Mouse (Mus musculus) gastrocnemius, postnatal 25 days (tissue): Measurements from ENCODE around the gene Shc1. TPM values are rescaled to one million over a fixed set of nuclear protein-coding genes. Genes with fewer than 3 reads are reported as not detected.
"Not testable (repeated sequence)": the region's sequence is repeated elsewhere in the genome, so short reads cannot be mapped to it uniquely, and the experiment has no call there.

Source experiments
- DNase-seq: peaks from one replicate; pipeline ENCODE4 v3.0.0; 2022
- total RNA-seq, 2 experiments: library from RNA; stranded (reverse); gene quantifications; 1 replicate in 1 of 2; 2 replicates in 1 of 2; pipeline ENCODE4 v1.2.3; 2021

Shc1 gene
- total RNA-seq, 2 experiments from 2014 or later, result 21.1 to 23.8 TPM

DNA sequence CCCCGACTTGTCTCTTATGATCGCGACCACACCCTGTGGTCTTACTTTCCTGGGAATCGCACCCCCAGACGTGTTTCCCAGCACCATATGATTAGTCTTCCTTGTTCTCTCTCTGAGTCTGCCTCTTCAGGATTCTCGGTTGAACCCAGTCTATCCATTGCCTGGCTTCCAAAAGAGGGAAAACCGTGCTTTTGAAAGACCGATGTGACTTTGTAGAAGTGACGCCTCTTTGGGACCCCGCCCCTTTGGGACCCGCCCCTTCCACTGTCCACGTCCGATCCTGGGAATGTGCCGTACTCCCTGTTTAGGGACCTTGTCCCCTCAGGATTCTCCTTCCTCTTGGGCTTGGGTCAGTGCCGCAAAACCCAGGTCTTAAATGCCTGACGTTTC, 613 bp downstream of the Shc1 start:
- DNase-seq, result peak; percentile 84

DNA sequence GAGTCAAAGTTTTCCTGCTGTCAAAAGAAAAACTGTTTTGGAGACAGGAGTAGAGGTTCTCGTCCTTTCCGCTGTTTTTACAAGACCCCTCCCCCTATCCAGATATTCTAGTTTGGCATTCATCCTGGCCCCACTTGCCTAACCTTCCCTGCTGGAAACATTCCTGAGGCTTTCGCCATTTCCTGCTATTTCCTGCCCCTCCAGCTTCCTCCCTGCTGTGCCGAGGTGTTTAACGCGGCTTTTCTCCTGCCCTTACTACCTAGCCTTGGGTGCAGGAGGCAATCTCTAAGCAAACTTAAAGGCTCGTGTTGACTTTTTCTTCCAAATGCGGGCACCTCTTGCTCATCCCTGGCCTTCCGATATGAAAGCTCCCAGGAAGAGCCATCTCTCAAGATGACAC, 1.3 kb downstream of the Shc1 start:
- DNase-seq, result peak; percentile 60

DNA sequence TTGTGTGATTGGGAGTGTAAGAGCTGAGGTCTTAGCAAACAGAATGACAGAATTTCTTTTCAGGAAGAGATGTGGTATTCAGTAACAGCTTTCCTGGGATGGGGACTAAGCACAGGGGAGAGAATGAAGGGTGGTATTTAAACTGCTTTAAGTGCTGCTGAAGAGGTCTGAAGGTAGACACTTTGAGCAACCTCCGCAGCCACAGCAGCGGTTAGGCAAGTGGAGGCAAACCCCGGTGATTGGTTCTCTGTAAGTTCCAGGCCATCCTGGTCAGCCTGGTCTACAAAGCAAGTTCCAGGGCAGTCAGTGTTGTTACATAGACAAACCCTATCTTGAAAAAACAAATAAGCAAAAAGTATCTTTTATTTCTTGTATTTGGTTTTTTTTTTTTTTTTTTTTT, 1.7 kb downstream of the Shc1 start:
- DNase-seq, result no peak

DNA sequence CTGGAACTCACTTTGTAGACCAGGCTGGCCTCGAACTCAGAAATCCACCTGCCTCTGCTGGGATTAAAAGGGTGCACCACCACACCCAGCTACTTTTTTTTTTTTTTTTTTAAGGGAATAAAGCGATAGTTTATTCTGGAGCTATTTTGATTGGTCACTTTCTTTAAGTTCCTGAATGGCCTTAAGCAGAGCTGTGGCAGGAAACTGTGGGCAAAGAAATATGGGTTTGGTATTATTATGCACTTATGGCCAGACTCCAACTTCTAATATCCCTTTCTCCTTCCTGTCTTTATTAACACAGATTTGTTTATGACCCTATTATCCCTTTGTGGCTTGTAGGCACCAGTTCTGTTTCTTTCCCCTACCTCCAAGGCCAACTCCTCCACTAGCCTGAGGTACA, 2.2 kb downstream of the Shc1 start:
- no peak for DNase-seq

DNA sequence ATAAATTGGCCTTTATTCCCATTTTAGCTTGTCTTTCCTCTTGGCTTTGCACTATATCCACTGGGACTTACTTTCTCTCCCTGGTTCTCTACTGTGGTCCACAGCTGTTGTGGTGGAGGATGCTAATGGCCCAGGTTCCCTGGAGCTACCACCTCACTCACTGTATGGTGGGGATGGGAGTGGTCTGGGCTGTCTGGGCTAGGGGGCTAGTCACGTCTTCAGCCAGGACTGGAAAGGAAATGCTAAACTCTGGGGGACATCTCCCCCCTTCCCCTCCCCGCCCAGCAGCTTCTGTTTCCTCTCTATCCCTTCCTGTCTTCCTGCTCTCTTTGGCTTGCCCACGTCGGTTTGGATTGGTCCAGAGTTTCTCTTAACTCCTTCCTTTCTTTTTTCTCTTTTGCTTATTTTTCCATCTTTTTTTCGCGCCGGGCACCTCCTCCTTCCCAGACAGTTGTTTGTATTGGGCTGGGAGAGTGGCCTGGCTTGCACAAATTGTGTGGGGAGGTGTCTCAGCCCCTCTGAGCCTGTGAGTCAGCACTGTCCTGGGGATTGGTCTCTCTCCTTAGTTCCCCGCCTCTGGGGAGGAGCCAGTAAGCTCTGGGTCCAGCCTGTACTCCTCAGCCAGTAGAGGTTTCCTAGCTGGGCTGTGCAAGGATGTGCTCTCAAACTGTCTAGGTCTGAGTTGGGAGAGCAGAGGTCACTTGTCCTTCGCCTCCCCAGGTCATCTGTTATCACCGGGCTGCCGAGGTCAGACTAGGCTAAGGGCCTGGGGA, 2.9 kb downstream of the Shc1 start:
- DNase-seq, result peak; percentile 90

DNA sequence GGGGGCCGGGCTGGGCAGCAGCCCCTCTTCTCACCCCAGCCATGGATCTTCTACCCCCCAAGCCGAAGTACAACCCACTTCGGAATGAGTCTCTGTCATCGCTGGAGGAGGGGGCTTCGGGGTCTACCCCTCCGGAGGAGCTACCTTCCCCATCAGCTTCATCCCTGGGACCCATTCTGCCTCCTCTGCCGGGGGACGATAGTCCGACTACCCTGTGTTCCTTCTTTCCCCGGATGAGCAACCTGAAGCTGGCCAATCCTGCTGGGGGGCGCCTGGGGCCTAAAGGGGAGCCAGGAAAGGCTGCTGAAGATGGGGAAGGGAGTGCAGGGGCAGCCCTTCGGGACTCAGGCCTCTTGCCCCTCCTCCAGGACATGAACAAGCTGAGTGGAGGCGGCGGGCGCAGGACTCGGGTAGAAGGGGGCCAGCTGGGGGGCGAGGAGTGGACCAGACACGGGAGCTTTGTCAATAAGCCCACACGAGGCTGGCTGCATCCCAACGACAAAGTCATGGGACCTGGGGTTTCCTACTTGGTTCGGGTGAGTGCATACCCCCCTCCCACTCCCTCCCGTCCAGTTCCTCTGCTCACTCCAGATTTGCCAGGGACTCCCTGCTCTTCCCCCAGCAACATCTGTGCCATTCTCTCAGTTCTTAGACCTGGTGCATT, 3.7 kb downstream of the Shc1 start:
- DNase-seq, result no peak

DNA sequence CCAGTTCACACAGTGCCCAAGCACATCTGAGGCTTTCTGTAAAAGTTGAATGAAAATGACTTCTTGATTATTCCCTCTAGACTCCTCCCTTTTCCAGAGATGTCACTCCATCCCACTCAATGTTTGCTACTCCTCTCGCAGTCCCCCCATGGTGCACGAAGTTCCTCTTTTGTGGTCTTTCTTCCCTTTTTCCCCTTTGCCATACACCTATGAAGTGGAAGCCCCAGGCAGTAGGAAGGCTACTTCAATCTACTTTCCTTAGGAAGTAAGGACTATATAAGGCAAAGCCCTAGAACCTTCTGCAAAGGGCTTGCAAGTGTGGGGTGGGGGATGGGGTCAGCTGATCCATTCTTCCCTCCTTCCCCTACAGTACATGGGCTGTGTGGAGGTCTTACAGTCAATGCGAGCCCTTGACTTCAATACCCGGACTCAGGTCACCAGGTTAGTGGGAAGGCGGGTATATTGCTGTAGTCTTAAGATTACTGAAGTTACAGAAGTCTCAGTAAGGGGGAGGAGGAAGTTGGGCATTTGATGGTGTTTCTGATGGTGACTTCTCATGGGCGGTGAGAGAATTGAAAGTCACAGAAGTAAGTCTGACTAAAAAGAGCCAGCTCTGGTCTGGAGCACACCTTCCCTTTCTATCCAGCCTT, 4.4 kb downstream of the Shc1 start:
- DNase-seq, result no peak

DNA sequence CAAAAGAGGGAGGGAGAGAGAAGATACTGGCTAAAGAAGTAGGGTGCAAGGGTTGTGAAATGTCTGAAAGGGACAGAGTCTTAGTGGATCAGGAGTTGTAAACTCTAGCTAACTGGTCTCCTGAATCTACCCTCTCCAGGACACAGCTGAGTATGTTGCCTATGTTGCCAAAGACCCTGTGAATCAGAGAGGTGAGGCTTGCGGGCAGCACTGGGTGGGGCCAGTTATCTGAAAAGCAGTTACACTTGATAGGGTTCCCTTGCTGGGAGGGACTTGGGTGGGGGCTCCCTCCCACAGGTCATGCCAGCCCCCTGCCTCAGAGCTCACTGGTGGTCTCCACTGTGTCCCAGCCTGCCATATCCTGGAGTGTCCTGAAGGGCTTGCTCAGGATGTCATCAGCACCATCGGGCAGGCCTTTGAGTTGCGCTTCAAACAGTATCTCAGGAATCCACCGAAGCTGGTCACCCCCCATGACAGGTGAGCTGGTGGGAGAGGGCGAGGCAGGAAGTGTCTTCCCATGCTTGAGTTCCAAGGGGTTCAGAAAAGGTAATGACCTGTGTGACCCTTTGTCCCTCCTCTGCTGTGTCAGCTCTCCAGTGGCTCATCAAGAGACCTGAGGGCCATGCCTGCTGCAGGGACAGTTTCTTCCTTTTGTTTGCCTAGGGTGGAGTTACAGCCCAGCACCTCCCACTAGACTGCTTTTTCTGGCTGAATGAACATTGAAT, 6.3 kb downstream of the Shc1 start:
- DNase-seq, result no peak

DNA sequence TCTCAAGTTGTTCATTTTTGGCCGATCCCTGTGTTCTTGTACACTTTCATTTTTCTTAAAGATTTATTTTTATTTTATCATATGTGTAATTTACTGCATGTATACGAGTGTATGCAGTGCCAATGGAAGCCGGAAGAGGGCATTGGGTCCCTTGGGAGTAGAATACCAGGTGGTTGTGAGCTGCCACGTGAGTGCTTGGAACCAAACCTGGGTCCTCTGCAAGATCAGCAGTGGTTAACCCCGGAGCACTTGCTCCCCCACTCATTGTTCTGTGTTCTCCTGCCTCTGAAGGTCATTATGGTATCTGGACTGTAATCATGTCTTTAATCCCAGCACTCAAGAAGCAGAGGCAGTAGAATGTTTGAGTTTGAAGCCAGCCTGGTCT, 6.9 kb downstream of the Shc1 start:
- DNase-seq, result no peak

DNA sequence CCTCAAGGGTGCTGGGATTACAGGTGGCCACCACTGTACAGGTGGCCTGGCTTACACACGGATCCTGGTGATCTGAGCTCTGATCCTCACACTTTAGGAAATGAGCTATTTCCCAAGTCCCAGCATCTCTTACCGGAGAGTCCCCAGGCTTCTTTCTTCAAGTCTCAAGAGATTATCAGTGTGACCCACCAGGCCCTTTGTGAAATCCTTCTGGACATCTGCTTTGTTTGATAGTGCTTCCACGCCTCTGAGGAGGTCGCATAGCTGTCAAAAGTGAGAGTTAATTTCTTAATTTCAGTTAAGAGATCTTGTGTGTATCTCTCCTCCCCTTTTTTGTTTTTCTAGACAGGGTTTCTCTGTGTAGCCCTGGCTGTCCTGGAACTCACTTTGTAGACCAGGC, 7.6 kb downstream of the Shc1 start:
- no peak for DNase-seq

DNA sequence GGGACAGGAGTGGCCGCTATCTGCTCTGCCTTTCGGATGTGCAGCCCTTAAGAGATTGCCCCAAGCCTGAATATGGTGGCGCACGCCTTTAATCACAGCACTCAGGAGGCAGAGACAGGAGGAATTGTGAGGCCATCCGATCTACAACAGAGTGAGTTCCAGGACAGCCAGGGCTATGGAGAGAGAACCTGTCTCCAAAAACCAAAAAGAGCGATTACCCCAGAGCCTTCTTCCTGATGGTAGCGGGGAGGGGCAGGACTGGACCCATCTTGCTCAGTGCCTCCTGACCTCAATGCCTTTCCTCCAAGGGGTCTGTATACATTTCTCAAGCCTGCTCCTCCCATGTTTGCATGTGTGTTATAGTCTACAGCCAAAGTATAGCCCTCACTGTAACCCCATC, 10.8 kb downstream of the Shc1 start:
- DNase-seq, result not testable (repeated sequence)

DNA sequence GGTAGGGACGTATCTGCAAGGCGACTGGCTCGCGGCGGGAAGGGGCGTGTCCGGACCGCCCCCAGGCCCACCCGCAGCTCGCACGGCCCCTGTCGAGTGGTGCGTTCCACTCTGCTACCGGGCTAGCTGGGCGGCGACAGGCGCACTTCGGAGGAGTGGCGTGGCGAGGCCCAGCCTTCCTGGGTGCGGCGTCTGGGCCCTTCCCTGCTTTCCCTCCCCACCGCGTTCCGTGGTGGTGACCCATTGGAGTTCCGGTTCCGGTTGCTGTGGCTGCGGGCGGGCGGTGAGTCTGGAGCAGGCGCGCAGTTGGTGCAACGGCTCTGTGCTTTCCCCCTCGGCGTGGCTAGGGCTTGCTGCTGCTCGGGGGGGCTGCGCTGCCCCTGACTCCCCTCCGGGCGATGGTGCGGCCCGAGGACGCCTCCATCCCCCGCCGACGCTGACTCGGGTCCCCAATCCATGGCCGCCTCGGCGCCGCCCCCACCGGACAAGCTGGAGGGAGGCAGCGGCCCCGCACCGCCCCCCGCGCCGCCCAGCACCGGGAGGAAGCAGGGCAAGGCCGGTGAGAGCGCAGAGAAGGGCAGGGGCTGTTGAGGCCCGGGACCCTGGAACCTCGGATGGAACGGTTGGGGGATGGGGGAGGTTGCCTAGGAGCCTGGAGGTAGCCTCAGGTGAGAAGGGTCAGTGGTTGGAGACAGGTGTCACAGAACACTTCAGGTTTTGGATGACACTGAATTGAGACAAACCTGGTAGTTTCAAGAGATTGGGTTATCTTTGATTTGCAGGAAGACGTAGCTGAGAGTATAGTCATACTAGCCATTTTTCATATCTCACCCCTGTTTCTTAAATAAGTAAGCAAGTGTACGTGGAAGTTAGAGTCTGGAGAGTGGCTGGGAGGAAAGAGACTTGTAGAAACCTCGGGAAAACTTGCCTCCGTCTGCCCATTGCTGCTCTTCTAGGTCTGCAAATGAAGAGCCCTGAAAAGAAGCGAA, 12.2 kb downstream of the Shc1 start, which contains the start of gene Pygo2:
Pygo2 (plus strand) TSS at position 44 of the 989 bp plus-strand sequence.
- peak; percentile 98 for DNase-seq

DNA sequence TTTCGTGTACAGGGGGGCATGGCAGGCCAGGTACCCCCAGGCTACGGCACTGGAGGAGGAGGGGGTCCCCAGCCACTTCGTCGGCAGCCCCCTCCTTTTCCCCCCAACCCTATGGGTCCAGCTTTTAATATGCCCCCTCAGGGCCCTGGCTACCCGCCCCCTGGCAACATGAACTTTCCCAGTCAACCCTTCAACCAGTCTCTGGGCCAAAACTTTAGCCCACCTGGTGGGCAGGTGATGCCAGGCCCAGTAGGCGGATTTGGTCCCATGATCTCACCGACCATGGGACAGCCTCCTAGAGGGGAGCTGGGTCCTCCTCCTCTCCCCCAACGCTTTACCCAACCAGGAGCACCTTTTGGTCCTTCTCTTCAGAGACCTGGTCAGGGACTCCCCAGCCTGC, 14.4 kb downstream of the Shc1 start:
- no peak for DNase-seq

DNA sequence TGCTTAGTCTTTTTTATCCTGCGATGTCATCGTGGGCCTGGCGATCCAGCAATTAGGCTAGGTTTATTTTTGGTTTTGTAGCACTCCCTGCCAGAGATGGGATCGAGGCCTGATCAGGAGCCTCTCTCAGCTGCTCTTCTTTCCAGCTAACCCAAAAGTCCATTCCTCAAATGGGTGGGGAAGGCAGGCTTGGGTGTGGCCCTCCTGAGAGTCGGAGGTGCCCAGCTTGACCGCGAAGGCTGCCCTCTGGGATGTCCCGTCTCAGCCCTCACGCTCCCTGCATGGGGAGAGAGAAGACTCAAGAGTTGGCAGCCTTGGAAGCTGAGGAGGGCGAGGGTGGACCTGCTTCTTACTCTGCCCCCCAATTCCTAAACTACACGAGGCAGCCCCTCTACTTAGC, 16.3 kb downstream of the Shc1 start:
- no peak for DNase-seq

DNA sequence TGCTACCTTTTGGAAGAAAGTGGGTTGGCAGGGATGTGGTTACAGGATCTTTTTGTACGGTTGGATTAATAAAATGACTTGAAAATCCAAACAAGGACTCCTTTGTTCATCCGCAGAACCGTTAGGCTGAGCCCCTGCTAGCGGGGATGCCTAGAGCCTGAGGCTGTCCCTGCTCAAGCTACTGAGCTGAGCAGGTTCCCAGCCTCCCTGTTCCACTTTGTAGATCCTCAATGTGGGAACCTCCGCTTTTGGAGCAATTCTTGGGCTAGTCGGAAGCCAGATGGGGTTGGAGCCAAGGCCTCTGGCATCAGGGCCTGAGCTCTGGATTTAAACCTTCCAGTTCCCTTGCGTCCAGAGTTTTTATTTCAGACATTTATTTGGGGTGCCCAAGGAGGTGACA, 16.8 kb downstream of the Shc1 start:
- no peak for DNase-seq

DNA sequence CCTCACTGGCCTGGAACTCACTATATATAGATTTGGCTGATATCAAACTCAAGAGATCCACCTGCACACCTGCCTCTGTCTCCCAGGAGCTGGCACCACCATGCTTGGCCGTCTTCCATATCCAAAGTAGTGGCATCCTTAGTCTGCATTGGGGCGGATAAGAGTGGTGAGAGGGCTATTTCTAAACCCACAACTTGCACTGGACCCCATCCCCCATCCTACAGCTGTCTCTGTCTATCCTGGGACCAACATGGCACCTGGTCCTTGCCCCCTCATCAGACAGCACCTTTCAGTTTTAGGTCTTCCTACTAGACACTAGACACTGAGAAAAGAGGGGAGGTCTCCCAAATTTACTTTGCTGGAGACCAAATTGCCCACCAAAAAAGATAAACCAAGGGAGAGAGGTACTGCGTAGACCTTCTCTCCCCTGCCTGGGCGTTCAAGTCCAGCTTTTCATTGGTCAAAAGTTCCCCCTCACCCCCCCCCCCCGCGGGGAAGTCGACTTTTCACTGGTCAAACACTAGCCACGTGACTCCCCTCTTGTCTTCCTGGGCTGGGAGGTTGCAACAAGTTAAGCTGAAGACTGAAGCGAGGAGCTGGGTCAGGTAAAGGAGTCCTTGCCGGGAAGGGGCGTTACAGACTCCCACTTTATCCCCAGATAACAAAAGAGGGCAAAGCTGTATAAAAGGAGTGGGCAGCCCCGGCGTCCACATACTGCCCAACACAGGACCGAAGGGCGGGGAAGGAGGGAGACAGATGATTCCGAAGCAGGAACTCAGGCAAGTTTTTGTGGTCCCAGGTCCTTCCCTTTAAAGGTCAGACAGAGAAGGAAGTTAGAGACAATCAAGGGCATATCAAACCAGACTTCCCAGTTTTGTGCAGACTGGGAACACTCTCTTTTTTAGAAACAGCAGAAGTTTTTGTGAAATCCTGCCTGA, 18.2 kb downstream of the Shc1 start, which contains the start of gene Pbxip1:
Pbxip1 (plus strand) TSS at position 531 of the 938 bp plus-strand sequence.
- DNase-seq, result peak; percentile 73

DNA sequence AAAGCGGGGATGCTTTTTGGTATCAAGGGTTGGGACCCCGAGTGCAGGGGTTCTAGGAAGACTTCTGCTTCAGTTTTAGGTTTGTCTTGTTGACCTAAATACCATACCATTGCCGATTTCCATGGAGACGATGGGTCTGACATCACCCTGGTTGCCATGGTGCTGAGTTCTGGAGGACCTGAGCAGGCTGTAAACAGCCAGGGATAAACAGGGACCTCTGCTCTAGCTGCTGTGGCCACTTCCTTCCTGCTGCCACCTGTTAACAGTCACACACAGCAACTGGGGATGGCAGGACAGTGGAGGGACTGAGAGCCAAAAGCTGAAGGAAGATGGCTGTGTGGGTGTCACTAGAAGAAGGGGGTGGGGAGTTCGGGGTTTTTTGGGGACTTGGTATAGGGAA, 19.0 kb downstream of the Shc1 start:
- no peak for DNase-seq

DNA sequence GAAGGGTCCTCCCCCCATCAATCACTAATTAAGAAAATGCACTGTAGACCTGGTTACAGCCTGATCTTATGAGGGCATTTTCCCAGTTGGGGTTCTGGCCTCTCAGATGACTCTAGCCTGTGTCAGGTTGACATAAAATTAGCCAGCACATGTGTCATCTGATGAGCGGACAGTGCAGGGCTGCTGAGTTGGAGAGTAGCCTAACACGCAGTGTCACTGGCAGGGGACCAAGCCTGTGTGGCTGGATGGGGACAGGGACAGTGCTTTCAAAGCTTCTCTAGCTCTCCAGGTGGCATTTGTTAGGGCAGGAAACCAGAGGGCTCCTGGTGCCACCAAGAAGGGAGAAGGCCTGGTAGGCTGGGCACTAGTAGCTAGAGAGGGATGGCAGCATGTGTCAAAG, 22.4 kb downstream of the Shc1 start:
- peak; percentile 81 for DNase-seq

DNA sequence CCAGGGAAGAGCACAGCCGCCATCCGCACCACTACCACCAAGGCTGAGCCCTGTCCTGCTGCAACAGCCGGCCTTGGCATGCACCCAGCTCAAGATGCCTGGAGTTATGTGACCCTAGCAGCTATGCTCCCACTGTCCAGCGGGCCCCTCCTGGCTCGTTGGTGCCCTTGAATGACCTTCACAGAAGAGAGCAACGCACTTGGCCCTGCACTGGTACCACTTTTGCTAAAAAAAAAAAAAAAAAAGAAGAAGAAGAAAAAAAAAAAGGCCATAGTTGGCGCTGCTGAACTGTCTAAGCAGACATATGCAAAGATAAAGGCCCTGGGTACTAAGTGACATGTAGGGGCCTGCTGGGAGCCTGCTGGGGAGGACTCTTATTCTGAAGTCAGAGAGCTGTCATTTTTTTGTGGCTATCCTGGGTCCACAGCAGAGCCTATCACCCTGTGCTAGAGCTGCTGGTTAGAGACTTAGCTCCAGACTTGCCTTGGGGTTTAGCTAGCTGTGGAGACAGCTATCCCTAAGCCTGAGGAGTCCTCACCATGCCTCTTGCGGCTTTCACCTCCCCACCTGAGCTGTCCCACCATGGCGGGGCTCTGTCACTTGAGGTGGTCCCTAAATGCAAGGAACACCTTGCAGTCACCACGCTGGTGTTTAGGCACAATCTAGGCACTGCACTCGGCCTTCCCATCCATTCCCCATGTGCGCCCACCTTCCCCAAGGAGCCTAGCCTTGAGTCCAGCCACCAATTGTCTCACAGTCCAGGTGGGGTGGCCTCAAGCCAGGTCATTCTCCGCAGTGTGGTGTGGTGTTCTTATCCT, 30.7 kb downstream of the Shc1 start:
- peak; percentile 48 for DNase-seq
